Mouse (Mus musculus): ENCODE measurements around the gene Cacnb4. TPM values are rescaled to one million over a fixed set of nuclear protein-coding genes. Genes with fewer than 3 reads are reported as not detected.

Cacnb4 gene
- total and polyA plus RNA-seq, 2 experiments from 2014 or later: 13.3 to 13.7 TPM

- H3K36me3 ChIP-seq (ENCODE audit: insufficient read depth): no peaks in the 10 kb centered on the region
- H3K4me2 ChIP-seq (ENCODE audit: low read depth): no peak overlapping the region
Observed at GRCm38 (mm10) chr2:52607857-52608485, 68.7 kb downstream of the Cacnb4 start.

GRCm38 (mm10) chr2:52606331-52606730 is 70.3 kb downstream of the Cacnb4 start:
- no peaks in the 10 kb centered on the region for H3K9me3 ChIP-seq (ENCODE audit: low read length)
- H3K4me3 ChIP-seq (ENCODE audit: low read depth, low read length): no peak overlapping the region
- TF ChIP-seq CTCF (IDR thresholded peaks at IDR 0.05; ENCODE audit: low read depth): no peak
- H3K4me2 ChIP-seq (ENCODE audit: low read depth): no peak overlapping the region
- H3K9ac ChIP-seq: no peak overlapping the region
- WGBS: 92% methylated on average over 4 of the region's 4 CpGs
- no peaks in the 10 kb centered on the region for H3K27me3 ChIP-seq (ENCODE audit: insufficient read depth, low read length)
- no peak for DNase-seq
- H3K4me1 ChIP-seq (ENCODE audit: insufficient read depth): no peaks in the 10 kb centered on the region
- no peak for ATAC-seq
- no peaks in the 10 kb centered on the region for H3K36me3 ChIP-seq (ENCODE audit: insufficient read depth)
- no peak overlapping the region for H3K27ac ChIP-seq (ENCODE audit: low read depth, low read length)

More at GRCm38 (mm10) chr2:52607857-52608485, 68.7 kb downstream of the Cacnb4 start:
- no peak for TF ChIP-seq CTCF (IDR thresholded peaks at IDR 0.05; ENCODE audit: low read depth)
- Histone ChIP-seq H3K27me3 (ENCODE audit: insufficient read depth, low read length) (no peaks in the 10 kb centered on the region), H3K4me1 (ENCODE audit: insufficient read depth) (no peaks in the 10 kb centered on the region), H3K9me3 (ENCODE audit: low read length) (no peaks in the 10 kb centered on the region), H3K9ac (no peak overlapping the region), H3K4me3 (ENCODE audit: low read depth, low read length) (no peak overlapping the region), H3K27ac (ENCODE audit: low read depth, low read length) (no peak overlapping the region)
- WGBS: 46% methylated on average over 5 of the region's 5 CpGs
- ATAC-seq (no peak), DNase-seq (no peak)

- ATAC-seq: peak; percentile 81; the same call in 1 of the 2 replicates
Observed at GRCm38 (mm10) chr2:52605321-52605720, 71.3 kb downstream of the Cacnb4 start.

GRCm38 (mm10) chr2:52604651-52605020 is 72.0 kb downstream of the Cacnb4 start:
- H3K4me1 ChIP-seq (ENCODE audit: insufficient read depth): no peaks in the 10 kb centered on the region
- 86% methylated on average over 8 of the region's 8 CpGs for WGBS
- no peaks in the 10 kb centered on the region for H3K9me3 ChIP-seq (ENCODE audit: low read length)
- H3K4me3 ChIP-seq (ENCODE audit: low read depth, low read length): no peak overlapping the region
- DNase-seq (no peak), ATAC-seq (no peak)
- H3K36me3 ChIP-seq (ENCODE audit: insufficient read depth): no peaks in the 10 kb centered on the region
- no peak overlapping the region for H3K4me2 ChIP-seq (ENCODE audit: low read depth)
- TF ChIP-seq CTCF (IDR thresholded peaks at IDR 0.05; ENCODE audit: low read depth): no peak
- H3K9ac ChIP-seq: no peak overlapping the region
- no peak overlapping the region for H3K27ac ChIP-seq (ENCODE audit: low read depth, low read length)
- no peaks in the 10 kb centered on the region for H3K27me3 ChIP-seq (ENCODE audit: insufficient read depth, low read length)

More at GRCm38 (mm10) chr2:52605321-52605720, 71.3 kb downstream of the Cacnb4 start:
- Histone ChIP-seq H3K27ac (ENCODE audit: low read depth, low read length) (no peak overlapping the region), H3K4me3 (ENCODE audit: low read depth, low read length) (no peak overlapping the region), H3K36me3 (ENCODE audit: insufficient read depth) (no peaks in the 10 kb centered on the region), H3K27me3 (ENCODE audit: insufficient read depth, low read length) (no peaks in the 10 kb centered on the region), H3K4me2 (ENCODE audit: low read depth) (no peak overlapping the region), H3K9ac (no peak overlapping the region), H3K9me3 (ENCODE audit: low read length) (no peaks in the 10 kb centered on the region), H3K4me1 (ENCODE audit: insufficient read depth) (no peaks in the 10 kb centered on the region)
- peak; percentile 86 for DNase-seq
- TF ChIP-seq CTCF (IDR thresholded peaks at IDR 0.05; ENCODE audit: low read depth): peak; percentile 76
- WGBS: 21% methylated on average over 4 of the region's 4 CpGs

GRCm38 (mm10) chr2:52603935-52604650 is 72.5 kb downstream of the Cacnb4 start:
- no peak for TF ChIP-seq CTCF (IDR thresholded peaks at IDR 0.05; ENCODE audit: low read depth)

GRCm38 (mm10) chr2:52603421-52603820 is 73.2 kb downstream of the Cacnb4 start:
- Histone ChIP-seq H3K27me3 (ENCODE audit: insufficient read depth, low read length) (no peaks in the 10 kb centered on the region), H3K4me1 (ENCODE audit: insufficient read depth) (no peaks in the 10 kb centered on the region), H3K4me2 (ENCODE audit: low read depth) (no peak overlapping the region), H3K4me3 (ENCODE audit: low read depth, low read length) (no peak overlapping the region), H3K27ac (ENCODE audit: low read depth, low read length) (no peak overlapping the region), H3K9ac (no peak overlapping the region), H3K36me3 (ENCODE audit: insufficient read depth) (no peaks in the 10 kb centered on the region), H3K9me3 (ENCODE audit: low read length) (no peaks in the 10 kb centered on the region)
- DNase-seq (no peak), ATAC-seq (no peak)
- no peak for TF ChIP-seq CTCF (IDR thresholded peaks at IDR 0.05; ENCODE audit: low read depth)
- WGBS: 49% methylated on average over 6 of the region's 6 CpGs

More at GRCm38 (mm10) chr2:52603935-52604650, 72.5 kb downstream of the Cacnb4 start:
- Histone ChIP-seq H3K27me3 (ENCODE audit: insufficient read depth, low read length) (no peaks in the 10 kb centered on the region), H3K36me3 (ENCODE audit: insufficient read depth) (no peaks in the 10 kb centered on the region), H3K27ac (ENCODE audit: low read depth, low read length) (no peak overlapping the region), H3K9ac (no peak overlapping the region), H3K9me3 (ENCODE audit: low read length) (no peaks in the 10 kb centered on the region), H3K4me1 (ENCODE audit: insufficient read depth) (no peaks in the 10 kb centered on the region), H3K4me3 (ENCODE audit: low read depth, low read length) (no peak overlapping the region), H3K4me2 (ENCODE audit: low read depth) (no peak overlapping the region)
- DNase-seq (no peak), ATAC-seq (no peak)
- 93% methylated on average over 11 of the region's 11 CpGs for WGBS

GRCm38 (mm10) chr2:52602921-52603320 is 73.7 kb downstream of the Cacnb4 start:
- H3K9me3 ChIP-seq (ENCODE audit: low read length): no peaks in the 10 kb centered on the region
- no peak overlapping the region for H3K4me2 ChIP-seq (ENCODE audit: low read depth)
- no peaks in the 10 kb centered on the region for H3K36me3 ChIP-seq (ENCODE audit: insufficient read depth)
- H3K4me3 ChIP-seq (ENCODE audit: low read depth, low read length): no peak overlapping the region
- no peak overlapping the region for H3K9ac ChIP-seq
- WGBS: 83% methylated on average over 8 of the region's 8 CpGs
- DNase-seq (no peak), ATAC-seq (no peak)
- no peak for TF ChIP-seq CTCF (IDR thresholded peaks at IDR 0.05; ENCODE audit: low read depth)
- no peak overlapping the region for H3K27ac ChIP-seq (ENCODE audit: low read depth, low read length)
- H3K4me1 ChIP-seq (ENCODE audit: insufficient read depth): no peaks in the 10 kb centered on the region
- no peaks in the 10 kb centered on the region for H3K27me3 ChIP-seq (ENCODE audit: insufficient read depth, low read length)

Data from forebrain, postnatal 0 days (tissue).